Mouse (Mus musculus): ENCODE measurements around the gene Mindy1. TPM values are rescaled to one million over a fixed set of nuclear protein-coding genes. Genes with fewer than 3 reads are reported as not detected.

The Mindy1 gene
- polyA plus RNA-seq, 1 experiment from 2014 or later, result 35.4 TPM

DNA sequence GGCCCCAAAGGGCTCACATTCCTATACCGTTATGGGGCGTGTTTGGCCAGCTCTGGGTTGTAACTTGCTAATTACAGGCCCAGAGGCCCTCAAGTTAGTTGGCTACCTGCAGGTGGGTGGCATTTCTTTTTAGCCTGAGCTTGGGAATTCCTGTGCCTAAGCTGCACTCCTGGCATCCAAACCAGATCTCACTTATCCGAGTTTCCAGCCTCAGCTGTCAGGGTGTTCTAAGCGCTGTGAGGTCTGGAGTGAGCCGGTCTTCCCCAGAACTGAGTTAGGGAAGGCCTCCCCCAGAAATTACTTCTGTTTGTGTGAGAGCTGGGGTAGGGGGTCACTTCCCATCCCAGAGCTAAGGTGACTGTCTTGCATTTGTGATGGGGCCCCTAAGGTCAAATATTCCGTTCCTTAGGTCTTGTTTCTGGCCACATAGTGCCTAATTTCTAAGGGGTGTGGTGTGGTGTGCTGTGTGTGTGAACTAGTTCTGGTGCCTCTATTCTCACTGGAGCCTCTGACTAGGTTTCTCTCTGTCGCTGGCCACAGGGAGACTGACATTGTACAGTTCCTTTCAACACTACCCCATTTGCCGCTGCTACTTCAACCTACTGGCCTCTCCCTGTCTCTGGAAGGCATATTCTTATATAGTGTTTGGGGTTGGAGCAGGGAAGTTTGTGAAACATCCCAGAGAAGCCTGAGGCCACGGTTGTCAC is 34.9 kb downstream of the Mindy1 start:
- Histone ChIP-seq H3K9ac (ENCODE audit: low read length) (peak overlapping the region; percentile 99), H3K27me3 (ENCODE audit: control insufficient read depth, insufficient read depth, low read length) (no peaks in the 10 kb centered on the region), H3K9me3 (ENCODE audit: control insufficient read depth, low read length) (no peaks in the 10 kb centered on the region), H3K36me3 (ENCODE audit: control insufficient read depth, insufficient read depth, low read length) (no peaks in the 10 kb centered on the region; the same call in 1 of the 2 replicates), H3K27ac (ENCODE audit: low read depth, low read length) (peak overlapping the region; percentile 93; the same call in 1 of the 2 replicates), H3K4me1 (replicated peaks; ENCODE audit: control insufficient read depth, insufficient read depth, low read length) (peaks cover 11% of the 10 kb centered on the region; the same call in 1 of the 2 replicates), H3K4me2 (ENCODE audit: low read depth, low read length, severe bottlenecking) (peak overlapping the region; percentile 71), H3K4me3 (ENCODE audit: low read depth, low read length) (peak overlapping the region; percentile 93)
- WGBS, result 13% methylated on average over 9 of the region's 9 CpGs
- ATAC-seq (replicated peaks; ENCODE audit: low FRiP score) (no peak), DNase-seq (ENCODE audit: low spot score) (no peak)

DNA sequence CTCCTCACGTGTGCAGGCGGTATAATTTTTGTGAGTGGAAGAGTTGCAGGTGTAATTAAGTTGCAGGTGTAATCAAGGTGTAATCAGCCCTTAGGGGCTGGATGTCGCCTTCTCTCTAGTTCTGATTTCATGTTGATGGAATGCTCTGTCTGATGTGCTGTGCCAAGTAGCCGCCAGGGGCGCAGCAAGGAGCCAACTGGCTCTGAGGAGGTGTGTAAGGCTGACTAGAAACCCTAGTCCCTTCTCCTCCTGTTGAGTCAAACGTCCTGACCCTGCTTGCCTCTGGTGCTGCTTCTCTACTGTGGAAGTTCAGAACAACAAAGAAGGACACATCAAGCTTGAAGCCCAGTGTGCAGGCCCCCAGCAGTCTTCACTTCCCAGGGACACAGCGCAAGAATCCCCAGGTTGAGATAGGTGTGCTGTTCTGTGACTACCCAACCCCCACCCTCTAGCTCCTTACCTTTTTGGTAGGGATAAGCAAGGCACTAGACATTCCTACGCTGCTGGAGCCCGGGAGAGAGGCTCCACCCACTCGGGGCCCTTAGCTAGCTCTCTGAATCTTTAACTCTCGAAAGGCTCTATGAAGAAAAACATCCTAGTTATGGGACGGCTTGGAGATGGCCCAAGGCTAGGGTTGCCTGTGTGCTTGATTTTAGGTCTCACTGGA is 36.4 kb downstream of the Mindy1 start:
- 21% methylated on average over 12 of the region's 12 CpGs for WGBS
- Histone ChIP-seq H3K4me2 (ENCODE audit: low read depth, low read length, severe bottlenecking) (no peak overlapping the region), H3K9me3 (ENCODE audit: control insufficient read depth, low read length) (no peaks in the 10 kb centered on the region), H3K27me3 (ENCODE audit: control insufficient read depth, insufficient read depth, low read length) (no peaks in the 10 kb centered on the region), H3K4me3 (ENCODE audit: low read depth, low read length) (no peak overlapping the region), H3K9ac (ENCODE audit: low read length) (no peak overlapping the region), H3K4me1 (replicated peaks; ENCODE audit: control insufficient read depth, insufficient read depth, low read length) (peaks cover 11% of the 10 kb centered on the region; the same call in 1 of the 2 replicates), H3K36me3 (ENCODE audit: control insufficient read depth, insufficient read depth, low read length) (peaks cover 5% of the 10 kb centered on the region; the same call in 1 of the 2 replicates), H3K27ac (ENCODE audit: low read depth, low read length) (no peak overlapping the region)
- ATAC-seq (replicated peaks; ENCODE audit: low FRiP score) (no peak), DNase-seq (ENCODE audit: low spot score) (peak; percentile 77)

- no peaks in the 10 kb centered on the region for H3K9me3 ChIP-seq (ENCODE audit: control insufficient read depth, low read length)
- no peak overlapping the region for H3K27ac ChIP-seq (ENCODE audit: low read depth, low read length)
- peaks cover 8% of the 10 kb centered on the region; the same call in 1 of the 2 replicates for H3K4me1 ChIP-seq (replicated peaks; ENCODE audit: control insufficient read depth, insufficient read depth, low read length)
- H3K27me3 ChIP-seq (ENCODE audit: control insufficient read depth, insufficient read depth, low read length), result no peaks in the 10 kb centered on the region
- H3K4me3 ChIP-seq (ENCODE audit: low read depth, low read length), result no peak overlapping the region
- peaks cover 9% of the 10 kb centered on the region; the same call in 1 of the 2 replicates for H3K36me3 ChIP-seq (ENCODE audit: control insufficient read depth, insufficient read depth, low read length)
- 30% methylated on average over 6 of the region's 6 CpGs for WGBS
- H3K4me2 ChIP-seq (ENCODE audit: low read depth, low read length, severe bottlenecking), result no peak overlapping the region
- no peak for ATAC-seq (replicated peaks; ENCODE audit: low FRiP score)
- 0 out of 2 replicates have a peak overlapping the region, but pooled peaks have one; percentile 6 for H3K9ac ChIP-seq (ENCODE audit: low read length)
- no peak for DNase-seq (ENCODE audit: low spot score)
Observed at GRCm38 (mm10) chr3:95318548-95318947, 37.4 kb downstream of the Mindy1 start.

DNA sequence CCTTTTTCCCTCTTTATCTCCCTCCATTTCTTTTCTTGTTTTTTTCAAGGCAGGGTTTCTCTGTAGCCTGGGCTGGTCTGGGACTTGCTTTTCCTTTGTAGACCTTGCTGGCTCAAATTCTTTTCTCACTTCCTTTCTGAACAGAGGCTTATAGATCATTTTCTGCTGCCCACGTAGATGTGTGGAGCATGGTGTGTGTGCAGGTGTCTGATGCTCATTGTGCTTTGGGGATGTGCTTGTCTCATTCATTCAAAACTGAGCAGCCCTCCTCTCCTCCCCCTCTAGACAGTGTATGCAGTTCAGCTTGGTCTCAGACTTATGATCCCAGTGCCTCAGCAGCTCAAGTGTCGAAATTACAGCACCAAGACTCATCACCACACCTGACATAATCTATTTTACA is 38.0 kb downstream of the Mindy1 start:
- no peak overlapping the region for H3K4me2 ChIP-seq (ENCODE audit: low read depth, low read length, severe bottlenecking)
- 73% methylated on average over 2 of the region's 2 CpGs for WGBS
- H3K4me3 ChIP-seq (ENCODE audit: low read depth, low read length), result no peak overlapping the region
- peaks cover 15% of the 10 kb centered on the region for H3K36me3 ChIP-seq (ENCODE audit: control insufficient read depth, insufficient read depth, low read length)
- H3K9ac ChIP-seq (ENCODE audit: low read length), result no peak overlapping the region
- DNase-seq (ENCODE audit: low spot score) (no peak), ATAC-seq (replicated peaks; ENCODE audit: low FRiP score) (no peak)
- H3K27me3 ChIP-seq (ENCODE audit: control insufficient read depth, insufficient read depth, low read length), result no peaks in the 10 kb centered on the region
- H3K4me1 ChIP-seq (replicated peaks; ENCODE audit: control insufficient read depth, insufficient read depth, low read length), result peaks cover 7% of the 10 kb centered on the region; the same call in 1 of the 2 replicates
- no peaks in the 10 kb centered on the region for H3K9me3 ChIP-seq (ENCODE audit: control insufficient read depth, low read length)
- no peak overlapping the region for H3K27ac ChIP-seq (ENCODE audit: low read depth, low read length)

DNA sequence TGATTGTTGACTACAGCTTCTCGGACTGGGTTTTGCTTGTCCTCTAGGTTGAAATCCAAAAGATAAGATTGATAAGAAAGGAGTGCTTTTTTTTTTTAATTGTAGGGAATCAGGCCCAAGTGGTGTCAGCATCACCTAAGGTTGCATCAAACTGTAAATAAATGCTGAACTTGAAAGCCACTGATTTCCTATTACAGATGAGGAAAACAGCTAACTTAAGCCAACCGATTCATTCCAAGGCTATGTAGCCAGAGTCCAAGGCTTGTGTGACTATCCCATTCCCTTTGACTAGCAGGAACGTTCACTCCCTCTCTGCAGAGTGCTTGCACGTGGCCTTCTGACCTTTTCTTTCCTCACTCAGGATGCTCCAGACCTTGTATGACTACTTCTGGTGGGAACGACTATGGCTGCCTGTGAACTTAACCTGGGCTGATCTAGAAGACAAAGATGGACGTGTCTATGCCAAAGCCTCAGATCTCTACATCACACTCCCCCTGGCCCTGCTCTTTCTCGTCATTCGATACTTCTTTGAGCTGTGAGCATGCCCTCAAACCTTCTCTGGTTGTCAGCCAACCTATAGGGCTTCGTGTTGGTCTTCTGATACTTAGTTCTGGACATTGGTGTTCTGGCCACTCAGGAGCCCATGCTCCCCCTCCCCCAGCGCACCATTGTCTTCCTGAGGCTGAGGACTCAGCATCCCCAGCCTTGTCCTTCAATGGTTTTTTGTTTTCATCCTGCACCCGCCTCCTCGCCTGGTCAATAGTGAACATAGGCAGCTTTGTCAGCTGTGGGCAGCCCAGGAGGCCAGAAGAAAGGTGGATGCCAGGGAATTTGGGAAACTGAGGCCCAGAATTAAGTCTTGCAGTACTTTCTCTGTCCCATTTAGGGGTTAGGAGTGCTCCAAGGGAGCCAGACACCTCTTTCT is 38.8 kb downstream of the Mindy1 start:
- DNase-seq (ENCODE audit: low spot score) (no peak), ATAC-seq (replicated peaks; ENCODE audit: low FRiP score) (no peak)
- WGBS, result 79% methylated on average over 12 of the region's 12 CpGs
- Histone ChIP-seq H3K4me3 (ENCODE audit: low read depth, low read length) (no peak overlapping the region), H3K27me3 (ENCODE audit: control insufficient read depth, insufficient read depth, low read length) (no peaks in the 10 kb centered on the region), H3K4me1 (replicated peaks; ENCODE audit: control insufficient read depth, insufficient read depth, low read length) (peaks cover 7% of the 10 kb centered on the region; the same call in 1 of the 2 replicates), H3K27ac (ENCODE audit: low read depth, low read length) (no peak overlapping the region), H3K36me3 (ENCODE audit: control insufficient read depth, insufficient read depth, low read length) (peaks cover 22% of the 10 kb centered on the region), H3K9ac (ENCODE audit: low read length) (no peak overlapping the region), H3K4me2 (ENCODE audit: low read depth, low read length, severe bottlenecking) (no peak overlapping the region), H3K9me3 (ENCODE audit: control insufficient read depth, low read length) (no peaks in the 10 kb centered on the region)

GRCm38 (mm10) chr3:95323429-95323828 is 42.3 kb downstream of the Mindy1 start:
- H3K27me3 ChIP-seq (ENCODE audit: control insufficient read depth, insufficient read depth, low read length), result no peaks in the 10 kb centered on the region
- WGBS, result 97% methylated on average over 3 of the region's 3 CpGs
- H3K4me3 ChIP-seq (ENCODE audit: low read depth, low read length), result no peak overlapping the region
- H3K4me2 ChIP-seq (ENCODE audit: low read depth, low read length, severe bottlenecking), result no peak overlapping the region
- H3K9me3 ChIP-seq (ENCODE audit: control insufficient read depth, low read length), result no peaks in the 10 kb centered on the region
- H3K9ac ChIP-seq (ENCODE audit: low read length), result no peak overlapping the region
- H3K36me3 ChIP-seq (ENCODE audit: control insufficient read depth, insufficient read depth, low read length), result peaks cover 31% of the 10 kb centered on the region
- DNase-seq (ENCODE audit: low spot score), result no peak
- no peak overlapping the region for H3K27ac ChIP-seq (ENCODE audit: low read depth, low read length)
- ATAC-seq (replicated peaks; ENCODE audit: low FRiP score), result no peak
- peaks cover 3% of the 10 kb centered on the region; the same call in 1 of the 2 replicates for H3K4me1 ChIP-seq (replicated peaks; ENCODE audit: control insufficient read depth, insufficient read depth, low read length)

DNA sequence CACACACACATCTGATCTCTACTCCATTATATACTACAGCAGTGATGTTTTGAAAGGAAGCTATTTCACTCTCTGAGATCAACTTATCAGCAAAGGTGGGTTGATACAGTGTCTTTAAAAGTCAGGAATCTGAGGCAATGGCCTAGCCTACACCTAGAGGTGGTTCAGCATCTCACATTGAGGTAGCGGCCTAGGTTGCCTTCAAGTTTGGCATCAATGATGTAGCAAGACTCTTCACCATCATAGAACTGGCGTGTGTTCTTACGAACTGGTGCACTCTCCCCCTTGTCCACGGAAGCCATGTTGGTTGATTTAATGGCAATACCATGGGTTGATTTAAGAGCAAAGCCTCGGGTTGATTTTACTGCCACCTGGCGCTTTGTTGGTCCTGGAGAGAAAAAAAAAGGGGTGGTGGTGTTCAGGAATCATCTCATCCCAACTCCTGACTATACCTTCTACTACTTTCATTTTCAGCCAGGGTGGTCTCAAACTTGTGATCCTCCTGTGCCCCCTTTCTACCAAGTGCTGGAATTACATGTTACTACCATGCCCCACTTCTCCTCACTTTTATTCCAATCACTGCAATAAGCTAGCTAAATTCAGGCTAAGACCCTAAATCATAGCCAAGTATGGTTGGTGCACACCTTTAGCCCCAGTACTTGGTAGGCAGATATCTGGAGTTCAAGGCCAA is 43.5 kb downstream of the Mindy1 start:
- H3K4me3 ChIP-seq (ENCODE audit: low read depth, low read length), result no peak overlapping the region
- DNase-seq (ENCODE audit: low spot score) (no peak), ATAC-seq (replicated peaks; ENCODE audit: low FRiP score) (no peak)
- H3K9me3 ChIP-seq (ENCODE audit: control insufficient read depth, low read length), result no peaks in the 10 kb centered on the region
- H3K9ac ChIP-seq (ENCODE audit: low read length), result no peak overlapping the region
- WGBS, result 91% methylated on average over 6 of the region's 6 CpGs
- no peaks in the 10 kb centered on the region for H3K27me3 ChIP-seq (ENCODE audit: control insufficient read depth, insufficient read depth, low read length)
- H3K4me2 ChIP-seq (ENCODE audit: low read depth, low read length, severe bottlenecking), result no peak overlapping the region
- peaks cover 31% of the 10 kb centered on the region for H3K36me3 ChIP-seq (ENCODE audit: control insufficient read depth, insufficient read depth, low read length)
- H3K4me1 ChIP-seq (replicated peaks; ENCODE audit: control insufficient read depth, insufficient read depth, low read length), result 0 out of 2 replicates have a peak, but pooled peaks cover 3% of the 10 kb centered on the region
- H3K27ac ChIP-seq (ENCODE audit: low read depth, low read length), result no peak overlapping the region
